Mouse (Mus musculus): ENCODE measurements around the gene Nudt19. TPM values are rescaled to one million over a fixed set of nuclear protein-coding genes. Genes with fewer than 3 reads are reported as not detected.
"Not testable (repeated sequence)": the region's sequence is repeated elsewhere in the genome, so short reads cannot be mapped to it uniquely, and the experiment has no call there.

Gene Nudt19
- polyA plus RNA-seq, 1 experiment from 2014 or later = 87.4 TPM

DNA sequence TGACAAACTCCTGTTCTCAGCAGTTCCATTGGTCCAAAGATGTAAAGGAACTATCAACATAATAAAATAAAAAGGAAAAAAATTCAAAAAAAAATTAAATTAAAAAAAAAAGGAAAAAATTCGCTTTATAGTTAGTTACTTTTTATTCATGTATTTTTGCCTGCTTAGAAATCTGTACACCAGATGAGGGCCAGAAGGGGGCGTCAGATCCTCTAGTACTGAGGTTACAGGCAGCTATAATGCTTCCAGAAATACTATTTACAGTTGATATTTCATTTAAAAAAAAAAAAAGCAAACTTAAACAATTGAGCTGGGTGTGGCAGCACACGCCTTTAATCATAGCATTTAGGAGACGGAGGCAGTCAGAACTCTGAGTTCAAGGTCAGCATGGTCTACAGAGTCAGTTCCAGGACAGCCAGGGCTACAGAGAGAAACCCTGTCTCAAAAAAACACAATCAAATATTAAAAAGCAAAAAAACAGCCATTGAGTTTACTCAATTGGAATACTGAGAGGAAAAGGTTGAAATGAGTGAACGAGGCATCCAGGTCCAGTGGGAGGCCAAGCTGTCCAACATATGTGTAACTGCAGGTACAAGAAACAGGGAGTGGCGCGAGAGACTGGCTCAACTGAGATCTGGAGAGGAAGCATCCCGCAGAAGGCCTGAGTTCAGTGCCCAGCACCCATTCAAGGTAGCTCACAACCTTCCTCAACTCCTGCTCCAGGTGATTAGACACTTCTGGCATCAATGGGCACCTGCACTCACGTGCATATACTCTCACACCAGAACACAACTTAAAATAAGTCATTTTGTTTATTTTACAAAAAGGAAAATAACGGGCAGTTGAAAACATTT lies 2.1 kb downstream of the Nudt19 start:
- peaks cover 3% of the 10 kb centered on the region; the same call in 1 of the 2 replicates for H3K4me1 ChIP-seq (replicated peaks; ENCODE audit: control insufficient read depth, insufficient read depth, low read length)
- no peak for ATAC-seq
- WGBS = 39% methylated on average over 10 of the region's 10 CpGs
- no peak overlapping the region for H3K27ac ChIP-seq (ENCODE audit: low read depth, low read length)
- no peak overlapping the region for H3K9ac ChIP-seq (ENCODE audit: low read depth, low read length)
- peaks cover 27% of the 10 kb centered on the region for H3K36me3 ChIP-seq (ENCODE audit: control insufficient read depth, insufficient read depth)
- H3K4me3 ChIP-seq (ENCODE audit: low read depth, low read length) = peak overlapping the region; percentile 75
- H3K4me2 ChIP-seq (replicated peaks; ENCODE audit: low read depth) = peak overlapping the region; percentile 97
- H3K27me3 ChIP-seq (replicated peaks; ENCODE audit: control insufficient read depth, insufficient read depth, low read length) = no peaks in the 10 kb centered on the region
- TF ChIP-seq CTCF (IDR thresholded peaks at IDR 0.05; ENCODE audit: low read depth) = peak; percentile 58
- no peaks in the 10 kb centered on the region for H3K9me3 ChIP-seq (ENCODE audit: control insufficient read depth)

DNA sequence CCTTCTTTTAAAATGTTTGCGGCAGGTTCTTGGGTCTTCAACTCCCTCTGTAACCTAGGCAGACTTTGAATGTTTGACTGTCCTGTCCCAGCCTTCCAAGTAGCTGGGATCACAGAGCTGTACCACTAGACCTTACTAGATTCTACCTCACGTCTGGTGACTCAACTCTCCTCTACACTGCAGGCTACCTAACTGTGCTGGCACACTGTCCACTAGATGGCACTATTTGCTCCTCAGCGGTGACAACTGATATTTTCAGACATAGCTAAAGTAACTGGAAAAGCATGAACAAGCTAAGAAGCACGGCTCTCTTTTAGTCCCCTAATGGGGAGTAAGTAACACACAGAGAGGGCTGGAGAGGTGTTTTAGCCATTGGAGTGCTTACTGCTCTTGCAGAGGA lies 10.2 kb downstream of the Nudt19 start:
- TF ChIP-seq CTCF (IDR thresholded peaks at IDR 0.05; ENCODE audit: low read depth) = peak; percentile 95
- ATAC-seq = peak; percentile 73
- H3K27me3 ChIP-seq (replicated peaks; ENCODE audit: control insufficient read depth, insufficient read depth, low read length) = no peaks in the 10 kb centered on the region

DNA sequence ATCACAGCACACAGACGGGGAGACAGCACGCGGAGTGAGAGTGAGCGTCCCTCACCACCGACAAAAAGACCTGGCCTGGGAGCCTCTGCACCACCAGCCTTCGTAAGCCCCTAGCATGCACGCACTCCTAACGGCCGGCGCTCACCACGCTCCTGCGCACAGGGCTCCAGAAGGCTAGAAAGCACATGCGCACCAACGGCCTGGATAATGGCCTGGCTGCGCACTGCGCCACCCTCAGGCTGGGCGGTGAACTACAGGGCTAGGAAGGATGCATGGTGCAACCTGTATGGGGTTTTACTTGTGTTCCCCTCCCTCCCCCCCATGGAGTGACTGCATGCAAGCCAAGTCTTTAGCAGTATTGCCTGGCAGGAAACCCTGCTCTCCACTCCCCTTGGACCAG lies 18.5 kb downstream of the Nudt19 start, which contains the start of gene Tdrd12:
Gene Tdrd12, minus strand, starts transcription at position 184 of the 400 bp plus-strand sequence.
- H3K4me1 ChIP-seq (replicated peaks; ENCODE audit: control insufficient read depth, insufficient read depth, low read length) = no peaks in the 10 kb centered on the region
- TF ChIP-seq CTCF (IDR thresholded peaks at IDR 0.05; ENCODE audit: low read depth) = peak; percentile 53
- no peaks in the 10 kb centered on the region for H3K27me3 ChIP-seq (replicated peaks; ENCODE audit: control insufficient read depth, insufficient read depth, low read length)
- H3K9me3 ChIP-seq (ENCODE audit: control insufficient read depth) = no peaks in the 10 kb centered on the region
- no peak within 1 kb of the TSS for H3K27ac ChIP-seq (ENCODE audit: low read depth, low read length)
- no peak within 1 kb of the TSS for H3K4me3 ChIP-seq (ENCODE audit: low read depth, low read length)
- no peak within 1 kb of the TSS for H3K9ac ChIP-seq (ENCODE audit: low read depth, low read length)
- WGBS = 92% methylated on average over 17 of the region's 17 CpGs
- H3K36me3 ChIP-seq (ENCODE audit: control insufficient read depth, insufficient read depth) = no peaks in the 10 kb centered on the region
- no peak within 1 kb of the TSS for H3K4me2 ChIP-seq (replicated peaks; ENCODE audit: low read depth)
- ATAC-seq = no peak

More for the DNA sequence above, 10.2 kb downstream of the Nudt19 start:
- Histone ChIP-seq H3K36me3 (ENCODE audit: control insufficient read depth, insufficient read depth) (peaks cover 44% of the 10 kb centered on the region), H3K9me3 (ENCODE audit: control insufficient read depth) (no peaks in the 10 kb centered on the region), H3K4me3 (ENCODE audit: low read depth, low read length) (no peak overlapping the region), H3K4me2 (replicated peaks; ENCODE audit: low read depth) (no peak overlapping the region), H3K9ac (ENCODE audit: low read depth, low read length) (no peak overlapping the region), H3K4me1 (replicated peaks; ENCODE audit: control insufficient read depth, insufficient read depth, low read length) (no peaks in the 10 kb centered on the region), H3K27ac (ENCODE audit: low read depth, low read length) (no peak overlapping the region)
- 30% methylated on average over 4 of the region's 4 CpGs for WGBS

DNA sequence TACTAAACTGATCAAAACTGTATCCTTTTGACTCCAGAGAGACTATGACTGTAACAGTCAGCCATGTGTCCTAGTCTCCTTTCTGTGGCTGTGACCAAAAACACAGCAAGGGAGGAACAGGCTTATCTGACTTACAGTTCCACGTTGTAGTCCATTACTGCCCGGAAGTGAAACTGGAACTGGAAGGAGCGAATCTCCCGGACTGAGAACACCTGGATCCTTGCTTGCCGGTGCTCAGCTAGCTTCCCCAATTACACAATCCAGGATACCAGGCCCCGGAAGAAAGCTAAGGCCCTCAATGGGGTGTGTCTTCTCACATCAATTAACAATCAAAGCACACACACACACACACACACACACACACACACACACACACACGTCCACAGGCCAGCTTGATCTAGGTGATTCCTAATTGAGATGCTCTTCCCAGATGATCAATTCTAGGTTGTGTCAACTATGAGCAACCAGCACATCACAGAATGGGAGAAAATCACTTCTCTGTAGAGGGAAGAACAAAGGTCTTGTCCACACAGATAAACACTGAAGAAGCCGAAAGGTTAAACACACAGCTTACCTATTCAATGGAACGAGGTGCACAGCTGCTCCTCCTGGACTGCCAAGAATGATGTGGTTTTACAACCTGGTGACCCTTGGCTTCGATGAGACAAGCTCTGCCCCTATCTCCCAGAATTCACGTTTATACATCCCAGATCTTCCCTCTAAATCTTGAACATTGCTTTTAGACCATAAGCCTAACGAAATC lies 20.2 kb downstream of the Nudt19 start:
- H3K4me3 ChIP-seq (ENCODE audit: low read depth, low read length) = no peak overlapping the region
- TF ChIP-seq CTCF (IDR thresholded peaks at IDR 0.05; ENCODE audit: low read depth) = no peak
- no peaks in the 10 kb centered on the region for H3K27me3 ChIP-seq (replicated peaks; ENCODE audit: control insufficient read depth, insufficient read depth, low read length)
- no peak overlapping the region for H3K27ac ChIP-seq (ENCODE audit: low read depth, low read length)
- WGBS = 36% methylated on average over 12 of the region's 12 CpGs
- H3K4me1 ChIP-seq (replicated peaks; ENCODE audit: control insufficient read depth, insufficient read depth, low read length) = no peaks in the 10 kb centered on the region
- H3K36me3 ChIP-seq (ENCODE audit: control insufficient read depth, insufficient read depth) = no peaks in the 10 kb centered on the region
- H3K9me3 ChIP-seq (ENCODE audit: control insufficient read depth) = no peaks in the 10 kb centered on the region
- ATAC-seq = peak; percentile 72
- no peak overlapping the region for H3K9ac ChIP-seq (ENCODE audit: low read depth, low read length)
- H3K4me2 ChIP-seq (replicated peaks; ENCODE audit: low read depth) = peak overlapping the region; percentile 33

DNA sequence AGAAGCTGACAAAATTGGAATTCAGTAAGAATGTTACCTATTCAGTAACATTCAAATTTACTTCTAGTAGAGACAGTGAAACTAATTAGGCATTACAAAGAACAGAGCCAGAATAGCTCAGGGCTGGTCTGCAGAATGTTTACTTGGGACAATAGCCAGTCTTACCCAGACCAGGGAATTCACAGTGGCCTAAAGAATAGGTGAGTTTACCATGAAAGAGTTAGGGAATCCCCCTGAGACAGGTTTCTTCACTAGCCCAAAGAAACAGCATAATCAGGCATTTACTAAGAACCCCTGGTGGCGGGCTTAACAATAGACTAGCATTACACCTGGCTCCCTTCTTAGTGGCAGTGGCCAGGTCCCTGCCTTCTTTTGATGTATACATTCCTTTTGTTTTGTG lies 25.6 kb downstream of the Nudt19 start:
- H3K27me3 ChIP-seq (replicated peaks; ENCODE audit: control insufficient read depth, insufficient read depth, low read length); H3K4me3 ChIP-seq (ENCODE audit: low read depth, low read length); H3K4me1 ChIP-seq (replicated peaks; ENCODE audit: control insufficient read depth, insufficient read depth, low read length); H3K9me3 ChIP-seq (ENCODE audit: control insufficient read depth); H3K27ac ChIP-seq (ENCODE audit: low read depth, low read length); H3K4me2 ChIP-seq (replicated peaks; ENCODE audit: low read depth); ATAC-seq; H3K36me3 ChIP-seq (ENCODE audit: control insufficient read depth, insufficient read depth); H3K9ac ChIP-seq (ENCODE audit: low read depth, low read length): not testable (repeated sequence)
- WGBS = 77% methylated on average over 1 of the region's 1 CpGs

DNA sequence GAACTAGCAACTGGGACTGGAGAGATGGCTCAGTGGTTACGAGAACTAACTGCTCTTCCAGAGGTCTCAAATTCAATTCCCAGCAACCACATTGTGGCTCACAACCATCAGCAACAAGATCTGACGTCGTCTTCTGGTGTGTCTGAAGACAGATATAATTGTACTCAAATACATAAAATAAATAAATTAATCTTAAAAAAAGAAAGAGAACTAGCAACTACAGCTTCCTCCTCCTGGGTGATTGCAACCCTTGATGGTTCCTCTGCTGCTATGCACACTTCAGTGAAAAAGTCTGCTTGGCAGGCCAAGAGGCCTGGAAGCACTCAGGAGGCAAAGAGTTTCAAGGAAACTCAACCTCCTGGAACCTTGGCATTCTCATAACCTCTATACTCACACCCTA lies 26.1 kb downstream of the Nudt19 start:
- no peak for TF ChIP-seq CTCF (IDR thresholded peaks at IDR 0.05; ENCODE audit: low read depth)
- no peak for ATAC-seq
- H3K4me2 ChIP-seq (replicated peaks; ENCODE audit: low read depth) = no peak overlapping the region
- no peaks in the 10 kb centered on the region for H3K4me1 ChIP-seq (replicated peaks; ENCODE audit: control insufficient read depth, insufficient read depth, low read length)
- H3K27me3 ChIP-seq (replicated peaks; ENCODE audit: control insufficient read depth, insufficient read depth, low read length) = no peaks in the 10 kb centered on the region
- no peak overlapping the region for H3K27ac ChIP-seq (ENCODE audit: low read depth, low read length)
- H3K9ac ChIP-seq (ENCODE audit: low read depth, low read length) = no peak overlapping the region
- H3K36me3 ChIP-seq (ENCODE audit: control insufficient read depth, insufficient read depth) = no peaks in the 10 kb centered on the region
- 82% methylated on average over 3 of the region's 3 CpGs for WGBS
- H3K9me3 ChIP-seq (ENCODE audit: control insufficient read depth) = no peaks in the 10 kb centered on the region
- no peak overlapping the region for H3K4me3 ChIP-seq (ENCODE audit: low read depth, low read length)

Measured in intestine, postnatal 0 days (tissue).